ENCODE assay signal across 10 mouse cellular contexts in genomic region chr7:131182685-131183084, GRCm38 (mm10). TPM values are rescaled to one million over a fixed set of nuclear protein-coding genes. Genes with fewer than 3 reads are reported as not detected.
DNase-seq lines count a peak whose midpoint lies in the region; TF ChIP-seq lines count a peak whose summit lies in the region.
"Had no signal": no experiment of that assay in that cellular context is flagged by ENCODE, and none has a peak within 500 bp of the region (broad histone marks: within the 10 kb centered on the region; RNA-seq: fewer than 3 reads in every experiment).

No protein-coding gene starts in this region.

- no peaks in the 10 kb centered on the region for H3K27me3 ChIP-seq in cerebellum, adult 2 months (ENCODE audit: control insufficient read depth, insufficient read depth, low read length)
- H3K27me3 ChIP-seq: lung, embryonic 15.5 days had no signal

- no peak for TF ChIP-seq POLR2A in cerebellum, adult 2 months (IDR thresholded peaks at IDR 0.05; ENCODE audit: borderline replicate concordance, insufficient read depth, low read length)

- no peak overlapping the region for H3K27ac ChIP-seq in cerebellum, adult 2 months (ENCODE audit: insufficient read depth, low read length)
- H3K27ac ChIP-seq in layer of hippocampus, adult 2 months: no peak overlapping the region
- H3K27ac ChIP-seq: lung, embryonic 15.5 days had no signal

- WGBS in cerebellum, adult 2 months: 41% methylated on average over 4 of the region's 4 CpGs

- no peak overlapping the region for H3K4me3 ChIP-seq in cerebellum, adult 2 months (replicated peaks; ENCODE audit: insufficient read depth, low read depth, low read length)
- no peak overlapping the region for H3K4me3 ChIP-seq in layer of hippocampus, adult 2 months
- H3K4me3 ChIP-seq: lung, embryonic 15.5 days had no signal

- peak; percentile 54; the same call in 1 of the 2 replicates for TF ChIP-seq CTCF in cerebellum, adult 2 months (IDR thresholded peaks at IDR 0.05; ENCODE audit: borderline replicate concordance, insufficient read depth, low read depth, low read length)
- TF ChIP-seq CTCF in layer of hippocampus, adult 2 months (conservative IDR thresholded peaks at IDR 0.05): peak; percentile 82

- DNase-seq in cerebellum, adult 2 months: peak in 1 of 2 experiments; percentile 17
- no peak for DNase-seq in cerebellum, adult 9-11 months
- DNase-seq in layer of hippocampus, adult 2 months (ENCODE audit: low spot score in 2 of 2): peak in 1 of 2 experiments; percentile 55
- DNase-seq in layer of hippocampus, adult 9-10 months (ENCODE audit: low spot score): no peak
- DNase-seq in WW6 (ENCODE audit: low read depth, low spot score): peak; percentile 13
- peak; percentile 13 for DNase-seq in forelimb bud, embryonic 11.5 days (ENCODE audit: low read depth, low spot score)
- peak; percentile 67 for DNase-seq in lung, postnatal 14 days
- peak; percentile 46 for DNase-seq in thymus, postnatal 0 days (ENCODE audit: low spot score)

- no peaks in the 10 kb centered on the region for H3K4me1 ChIP-seq in cerebellum, adult 2 months (ENCODE audit: control insufficient read depth, insufficient read depth, low read length)
- H3K4me1 ChIP-seq: lung, embryonic 15.5 days had no signal

RNA-seq across cellular contexts. Expression of gene 5430419D17Rik, which starts 8.5 kb away (rescaled TPM):
- polyA plus RNA-seq in cerebellum, adult 2 months (2012; rRNA removed): 0.30 and 0.38 TPM in 2 replicates
- under 1 TPM in 1 of 2 experiments, not detected in 1; 0.05 TPM for total RNA-seq in layer of hippocampus, adult 2 months (2021)
- polyA plus RNA-seq in thymus, postnatal 0 days (2015; fragmentation: Nextera tagmentation; extraction: Ambion mirVana): 0.04 and 0.22 TPM in 2 replicates
- polyA plus RNA-seq: G1E; lung, embryonic 15.5 days had no signal

RNA-seq across cellular contexts. Expression of gene 4933402N03Rik, which starts 36.6 kb away (rescaled TPM):
- polyA plus RNA-seq in cerebellum, adult 2 months (2012; rRNA removed): not detected in 2 replicates
- not detected for total RNA-seq in layer of hippocampus, adult 2 months (2021)
- polyA plus RNA-seq in thymus, postnatal 0 days (2015; fragmentation: Nextera tagmentation; extraction: Ambion mirVana): not detected in 2 replicates
- polyA plus RNA-seq: G1E; lung, embryonic 15.5 days had no signal

Comparison
In these comparisons a context has a peak if more than half of its experiments do, and no peak if none do; other contexts are left out.
1. DNase-seq: peak in WW6 (single experiment), forelimb bud, embryonic 11.5 days (single experiment), lung, postnatal 14 days (single experiment) and thymus, postnatal 0 days (single experiment); none in cerebellum, adult 9-11 months (single experiment) and layer of hippocampus, adult 9-10 months (single experiment).